Mouse (Mus musculus) frontal cortex, postnatal 14 days (tissue): Measurements from ENCODE around the gene Nsg2.

Experiments
- DNase-seq, 2 experiments: peaks; one replicate each; pipeline ENCODE4 v3.0.0; 2022; ENCODE audit warnings: low spot score in 2 of 2

The Nsg2 gene

DNA sequence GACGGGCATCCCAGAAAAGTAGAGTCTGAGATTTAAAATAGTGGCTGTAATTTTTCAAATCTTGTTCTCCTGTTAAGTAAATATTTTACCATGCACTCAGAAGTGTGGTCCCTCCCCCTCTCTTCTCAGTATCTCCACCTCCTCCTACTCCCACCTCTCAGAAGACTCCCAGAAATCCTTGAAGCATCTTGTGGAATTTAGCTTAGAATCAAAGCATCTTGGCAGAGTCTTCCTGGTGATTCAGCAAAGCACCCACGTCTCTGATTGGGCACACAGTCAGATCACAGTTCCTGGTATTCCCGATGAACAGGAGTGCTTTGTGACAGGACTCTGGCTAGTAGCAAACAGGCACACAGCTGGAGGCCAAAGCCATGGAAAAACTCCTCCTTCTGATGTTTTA is 83.2 kb downstream of the Nsg2 start:
- no peak for DNase-seq

DNA sequence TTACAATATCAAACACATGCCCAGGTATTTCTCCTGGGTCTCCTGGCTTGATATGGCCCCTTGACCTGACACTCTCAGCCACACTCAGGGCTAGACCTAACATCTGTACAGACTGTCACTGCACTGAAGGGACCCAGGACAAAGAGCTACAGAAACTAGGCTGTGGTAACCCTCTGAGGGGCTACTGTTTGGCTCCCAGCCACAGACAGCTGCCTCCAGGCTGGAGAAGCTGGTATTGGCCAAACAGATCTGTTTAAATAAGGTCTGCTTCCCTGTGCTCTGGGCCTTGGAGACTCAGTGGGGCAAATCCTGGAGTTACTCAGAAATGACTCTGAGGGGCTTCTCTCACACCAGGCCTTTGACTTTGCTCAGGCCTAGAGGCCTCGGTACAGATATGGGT is 86.3 kb downstream of the Nsg2 start:
- DNase-seq, result no peak

DNA sequence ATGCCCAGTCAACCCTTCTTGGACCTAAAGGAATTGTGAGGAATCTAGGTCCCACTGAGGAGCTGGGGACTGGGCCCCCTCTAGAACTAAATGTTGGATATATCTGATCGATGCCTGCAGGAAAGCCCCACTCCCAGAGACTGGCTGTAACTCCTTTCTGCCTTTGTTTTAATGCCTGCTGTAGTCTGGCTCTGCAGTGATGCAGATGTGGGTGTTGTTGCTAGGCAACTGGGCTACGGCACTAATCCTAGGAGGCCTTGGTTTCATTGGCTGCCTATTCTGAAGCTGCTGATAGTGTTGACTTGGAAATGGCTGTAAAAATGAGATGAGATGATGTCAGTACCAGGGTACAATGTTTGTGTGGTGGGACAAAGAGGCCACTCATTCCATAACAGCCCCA is 87.1 kb downstream of the Nsg2 start:
- peak; percentile 71 to 84 for DNase-seq

DNA sequence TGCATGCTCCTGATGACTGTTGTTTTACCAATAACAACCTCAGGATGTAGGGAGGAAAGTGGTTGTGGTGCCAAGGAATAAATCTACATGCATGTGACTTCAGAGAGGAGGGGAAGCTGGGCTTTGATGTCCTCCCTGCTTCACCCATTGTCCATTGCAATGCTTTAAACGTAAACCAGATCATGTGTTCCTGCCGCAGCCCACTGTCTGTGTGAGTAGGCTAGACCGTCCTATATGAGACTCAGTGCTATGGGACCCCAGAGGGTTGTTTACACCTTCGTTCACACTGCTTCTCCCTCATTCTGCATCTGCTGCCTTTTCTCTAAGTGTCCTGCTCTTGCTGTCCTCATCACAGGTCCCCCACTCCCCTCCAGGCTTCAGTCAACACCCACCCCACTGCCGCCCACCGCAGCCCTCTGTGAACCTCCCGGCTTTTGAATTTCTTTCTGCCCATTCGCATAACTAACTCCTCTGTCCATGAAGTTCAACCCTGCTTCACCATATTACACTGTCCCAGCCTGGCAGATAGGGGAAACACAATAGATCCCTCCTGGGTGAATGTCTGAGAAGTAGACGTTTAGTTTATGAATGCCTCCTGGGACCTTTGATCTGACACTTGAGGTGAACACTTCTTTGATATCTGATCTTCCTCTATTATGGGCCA is 87.6 kb downstream of the Nsg2 start:
- no peak for DNase-seq

DNA sequence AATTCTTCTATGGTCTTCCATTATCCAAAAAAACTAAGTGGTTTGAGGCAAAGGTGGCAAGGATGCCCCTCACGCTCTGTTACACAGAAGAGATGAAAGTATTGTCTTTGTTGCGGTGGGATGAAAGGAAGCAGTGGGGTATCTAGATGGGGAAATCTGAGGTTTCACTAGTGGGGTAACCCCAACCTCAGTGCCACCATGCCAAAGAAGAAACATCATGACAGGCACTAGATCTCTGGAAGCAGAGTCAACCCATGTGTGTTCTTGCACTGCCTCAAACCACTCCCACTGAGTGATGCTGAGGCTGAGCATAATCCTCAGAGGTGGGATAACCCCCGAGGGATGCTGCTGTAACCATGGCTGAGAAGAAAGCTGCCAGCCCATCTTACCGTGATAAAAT is 95.5 kb downstream of the Nsg2 start:
- no peak for DNase-seq

DNA sequence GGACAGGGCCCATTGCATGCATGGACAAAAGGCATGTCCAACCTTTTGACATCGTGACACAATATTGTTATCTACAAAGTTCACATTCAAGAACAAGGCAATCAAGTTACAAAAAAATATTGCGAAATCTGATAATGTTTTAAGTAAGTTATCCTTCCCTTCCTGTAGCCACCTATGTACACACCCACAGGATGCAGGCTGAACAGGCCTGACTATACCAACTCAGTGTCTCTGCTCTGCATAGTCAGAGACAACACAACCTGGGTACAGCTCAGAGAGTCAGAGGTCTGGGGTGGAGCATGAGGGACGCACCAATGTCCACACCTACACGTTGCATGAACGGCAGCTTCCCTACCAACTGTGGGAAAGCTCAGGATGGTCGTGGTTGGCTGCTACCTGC is 96.1 kb downstream of the Nsg2 start:
- no peak for DNase-seq

DNA sequence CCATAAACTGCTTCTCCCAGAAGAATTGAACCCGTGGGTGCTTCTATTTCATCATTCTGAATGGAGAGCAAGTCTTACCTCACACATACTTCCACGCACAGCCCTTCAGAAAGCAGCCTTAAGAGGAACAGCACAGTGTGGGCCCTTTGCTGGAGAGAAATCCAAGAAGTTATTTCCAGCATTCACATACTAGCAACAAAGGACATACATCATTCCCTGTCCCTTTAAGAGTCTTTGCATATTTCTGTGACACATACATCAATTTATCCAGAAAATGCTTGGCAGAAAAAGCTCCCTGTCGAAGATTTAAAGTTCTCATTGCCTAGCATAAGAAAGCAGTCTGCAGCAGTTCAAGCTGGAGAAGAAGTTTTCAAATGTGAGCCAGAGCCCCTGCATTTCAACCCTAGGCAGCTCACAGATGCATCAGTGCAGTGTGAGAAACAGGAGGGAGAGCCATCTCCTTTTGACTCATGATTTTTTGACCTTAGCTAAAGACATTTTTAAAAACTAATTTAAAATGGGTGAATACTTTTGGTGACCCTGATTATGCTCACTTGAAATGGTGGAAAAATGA is 100.9 kb downstream of the Nsg2 start:
- DNase-seq, result no peak

DNA sequence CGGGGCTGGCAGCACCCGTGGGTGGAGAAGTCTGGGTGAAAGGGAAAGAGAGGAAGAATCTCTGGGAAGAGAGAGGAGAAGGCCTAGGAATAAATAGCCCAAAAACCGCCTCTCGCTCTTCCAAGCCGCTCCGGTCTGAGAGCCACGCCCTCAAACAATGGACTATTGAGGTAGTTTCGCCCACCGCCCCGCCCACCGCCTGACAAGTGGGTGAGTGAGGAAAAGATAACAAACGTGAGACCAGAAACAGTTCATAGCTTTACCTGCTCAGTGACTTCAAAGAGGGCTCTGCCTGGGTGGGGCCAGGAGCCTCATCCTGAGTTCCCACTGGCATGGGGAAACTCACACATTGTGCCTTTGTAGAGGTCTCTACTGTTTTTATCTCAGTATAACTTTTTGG is 102.7 kb downstream of the Nsg2 start:
- DNase-seq, result no peak

DNA sequence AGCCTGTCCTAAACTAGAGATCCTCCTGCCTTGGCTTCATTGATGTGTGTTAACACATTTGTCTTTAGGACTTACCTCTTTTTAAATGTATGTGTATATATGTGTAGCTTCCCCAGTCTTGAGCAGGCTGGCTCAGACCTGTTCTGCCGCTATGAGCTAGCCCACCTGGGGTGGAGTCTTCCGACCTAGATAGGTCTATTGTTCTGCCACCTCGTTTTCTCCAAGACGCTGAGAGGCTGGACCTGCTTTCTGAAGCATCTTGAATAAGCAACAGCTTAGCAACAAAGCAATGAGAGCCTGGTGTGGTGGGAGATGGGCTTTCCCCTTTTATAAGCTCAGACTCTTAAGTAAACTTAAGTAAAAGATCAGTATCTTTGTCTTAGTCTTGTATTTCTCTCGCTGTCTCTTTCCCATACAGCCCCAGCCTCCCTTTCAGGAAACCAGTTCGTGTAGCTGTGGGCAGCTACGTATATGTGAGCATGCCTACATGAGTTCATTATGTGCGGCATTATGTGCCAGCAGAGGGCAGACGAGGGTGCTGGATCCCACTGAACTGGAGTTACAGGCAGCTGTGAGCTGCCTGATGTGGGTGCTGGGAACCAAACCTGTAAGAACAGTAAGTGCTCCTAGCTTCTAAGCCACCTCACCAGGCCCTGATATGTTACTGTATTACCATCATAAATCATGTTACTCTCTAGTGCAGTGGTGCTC is 104.3 kb downstream of the Nsg2 start:
- DNase-seq, result no peak

DNA sequence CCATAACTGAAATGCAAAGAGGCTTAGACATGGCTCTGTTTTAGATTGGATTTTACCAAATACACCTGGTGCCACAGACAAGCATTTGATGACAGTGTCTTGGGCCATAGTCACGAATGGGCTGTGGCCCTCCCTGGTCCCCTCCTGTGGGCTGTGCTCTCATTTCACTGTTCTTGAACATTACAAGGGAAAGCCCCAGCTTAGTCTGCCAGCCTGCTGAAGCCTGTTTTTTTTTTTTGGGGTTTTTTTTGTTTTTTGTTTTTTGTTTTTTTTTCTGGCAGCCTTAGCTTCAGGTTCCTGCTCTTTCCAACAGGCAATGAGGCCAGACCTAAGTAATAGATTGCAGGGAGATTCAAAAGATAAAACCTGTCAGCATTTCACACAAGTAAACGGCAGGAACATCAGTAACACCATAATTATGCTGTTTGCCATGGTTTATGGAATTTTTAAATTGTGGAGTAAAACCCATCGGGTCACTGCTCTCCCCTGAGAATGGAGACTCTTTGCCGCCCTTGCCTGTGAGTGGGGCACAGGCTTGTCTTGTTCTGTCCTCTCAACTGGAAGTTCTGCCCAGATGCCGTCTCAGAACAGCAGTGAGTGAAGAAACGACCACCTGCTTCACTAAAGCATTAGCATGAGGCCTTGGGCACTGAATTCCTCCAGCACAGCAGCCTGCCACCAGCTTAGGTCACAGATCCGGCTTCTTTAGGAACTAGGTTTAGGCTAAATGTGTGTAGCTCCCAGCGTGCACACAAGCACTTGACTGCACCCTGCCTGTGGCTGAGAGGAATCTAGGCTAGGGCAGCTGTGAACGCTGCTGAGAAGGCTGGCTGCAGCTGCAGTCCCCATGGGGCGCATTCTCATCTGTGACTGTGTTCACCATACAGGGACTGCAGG is 105.7 kb downstream of the Nsg2 start:
- DNase-seq, result no peak

DNA sequence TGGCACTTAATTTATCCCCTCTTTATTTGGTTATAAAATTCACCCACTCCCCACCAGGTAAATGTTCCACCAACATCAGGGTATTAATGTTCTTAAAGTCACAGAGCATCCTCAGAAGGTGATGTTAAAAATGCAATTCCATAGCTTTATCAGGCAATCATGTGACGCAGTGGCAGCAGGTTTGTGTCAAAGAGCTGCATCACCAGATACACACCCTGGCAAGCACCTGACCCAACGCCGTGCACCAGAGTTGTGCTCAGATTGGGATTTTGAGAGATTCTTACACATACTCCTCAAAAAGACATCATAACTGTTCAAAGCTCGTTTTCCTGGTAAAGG is 106.4 kb downstream of the Nsg2 start:
- no peak for DNase-seq

DNA sequence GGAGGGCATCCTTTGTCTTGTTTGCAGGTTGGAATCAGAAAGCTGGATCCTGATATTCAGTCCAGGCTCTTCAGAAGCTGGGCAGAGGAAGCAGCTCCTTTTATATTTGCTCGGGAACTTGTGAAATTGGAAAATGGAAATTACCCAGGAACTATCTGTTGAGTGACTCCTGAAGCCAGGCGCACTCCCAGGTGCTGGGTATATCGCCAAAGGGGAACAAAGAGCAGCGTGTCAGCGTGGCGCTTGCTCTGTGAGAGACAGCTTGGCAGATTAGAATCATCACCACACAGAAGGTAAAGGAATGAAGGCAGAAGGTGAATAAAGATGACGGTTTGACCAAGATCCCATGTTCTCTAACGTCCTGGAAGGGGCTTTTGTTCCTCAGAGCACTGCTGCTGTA is 108.2 kb downstream of the Nsg2 start:
- no peak for DNase-seq
